Mouse (Mus musculus): ENCODE data around the gene Lat.

DNA sequence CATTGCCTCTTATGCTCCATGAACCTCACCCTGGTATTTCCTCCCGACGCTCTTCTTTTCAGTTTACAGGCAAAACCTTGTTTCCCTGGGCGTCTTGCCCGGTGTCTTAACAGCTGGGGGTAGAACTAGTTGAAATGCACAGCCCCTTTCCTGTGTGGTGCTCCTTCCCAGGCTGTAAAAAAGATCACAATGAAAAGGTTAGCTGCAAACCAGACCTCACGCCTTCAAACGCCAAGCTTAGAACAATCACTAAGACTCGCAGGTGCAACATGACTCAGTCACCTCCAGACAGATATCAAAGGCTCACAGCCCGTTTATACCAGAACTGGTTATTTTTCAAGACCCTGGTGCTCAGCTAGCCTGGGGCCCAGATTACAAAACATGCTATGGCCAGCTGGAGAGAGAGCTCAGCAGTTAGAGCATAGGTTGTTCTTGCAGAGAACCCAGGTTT lies 29.8 kb downstream of the Lat start:
- TF ChIP-seq CTCF (conservative IDR thresholded peaks at IDR 0.05; ENCODE audit: low read length) (no peak), POU5F1 (IDR thresholded peaks at IDR 0.05; ENCODE audit: borderline replicate concordance, low read length) (no peak), NANOG (IDR thresholded peaks at IDR 0.05; ENCODE audit: borderline replicate concordance, low read length) (no peak)

Data from E14TG2a.4 (cell line).